Mouse (Mus musculus) mouse embryonic stem cell (cell line): Measurements from ENCODE around the gene Mcm7.

Experiments used
- in situ Hi-C, 2 experiments: fragments of 300-500 bp; cut with MboI; formaldehyde crosslinking; loops; 1 replicate in 1 of 2; 3 replicates in 1 of 2; pipeline ENCODE4 v1.14.3; 2019 to 2020; ENCODE audit warnings: low sequenced_read_pairs in 2 of 2, low pct_unique_long_range_greater_than_20kb in 1 of 2, mixed read lengths in 1 of 2; ENCODE audit not compliant: unreplicated experiment in 1 of 2

The Mcm7 gene

GRCm38 (mm10) chr5:138160842-138161665, 11.2 kb downstream of the Mcm7 start, which contains the start of gene Cops6:
Gene Cops6, plus strand, starts transcription at chr5:138161071.
- in situ Hi-C loops: no loop called here

GRCm38 (mm10) chr5:138160224-138160762, 11.9 kb downstream of the Mcm7 start:
- in situ Hi-C loops: no loop called here

GRCm38 (mm10) chr5:138155443-138155976, 16.7 kb downstream of the Mcm7 start, which contains the start of gene Zfp113:
Gene Zfp113, minus strand, starts transcription at chr5:138155744.
- in situ Hi-C loops: no loop called here

- in situ Hi-C loops: no loop called here
Measured at GRCm38 (mm10) chr5:138154390-138154789, 17.8 kb downstream of the Mcm7 start.

- in situ Hi-C loops: loop anchor here in 1 of 2 experiments (10.0 kb wide), 1 partner anchor 244 kb away; no protein-coding TSS in a partner anchor
Measured at GRCm38 (mm10) chr5:138138585-138138984, 33.6 kb downstream of the Mcm7 start.

GRCm38 (mm10) chr5:138137935-138138549, 34.2 kb downstream of the Mcm7 start:
- in situ Hi-C loops: loop anchor here in 1 of 2 experiments (10.0 kb wide), 1 partner anchor 243 kb away; no protein-coding TSS in a partner anchor

- in situ Hi-C loops: loop anchor here in 1 of 2 experiments (10.0 kb wide), 1 partner anchor 242 kb away; no protein-coding TSS in a partner anchor
Measured at GRCm38 (mm10) chr5:138137257-138137656, 35.0 kb downstream of the Mcm7 start.

- in situ Hi-C loops: loop anchor here in 1 of 2 experiments (10.0 kb wide), 1 partner anchor 238 kb away; no protein-coding TSS in a partner anchor
Measured at GRCm38 (mm10) chr5:138132425-138133064, 39.7 kb downstream of the Mcm7 start.

- in situ Hi-C loops: no loop called here
Measured at GRCm38 (mm10) chr5:138118041-138118440, 54.2 kb downstream of the Mcm7 start.

GRCm38 (mm10) chr5:138117199-138118015, 54.8 kb downstream of the Mcm7 start:
- in situ Hi-C loops: no loop called here

- in situ Hi-C loops: no loop called here
Measured at GRCm38 (mm10) chr5:138116255-138117198, 55.7 kb downstream of the Mcm7 start, which contains the start of gene Zscan21. Gene Zscan21, plus strand, starts transcription at chr5:138116903.
